Mouse (Mus musculus) spleen, adult 12 weeks (tissue): ENCODE results near the gene Gm20765.
"Not testable (repeated sequence)": the region's sequence is repeated elsewhere in the genome, so short reads cannot be mapped to it uniquely, and the experiment has no call there.

ENCODE experiments used
- DNase-seq: peaks from one replicate; pipeline ENCODE4 v3.0.0; 2022; ENCODE audit warnings: low spot score

Gene Gm20765

DNA sequence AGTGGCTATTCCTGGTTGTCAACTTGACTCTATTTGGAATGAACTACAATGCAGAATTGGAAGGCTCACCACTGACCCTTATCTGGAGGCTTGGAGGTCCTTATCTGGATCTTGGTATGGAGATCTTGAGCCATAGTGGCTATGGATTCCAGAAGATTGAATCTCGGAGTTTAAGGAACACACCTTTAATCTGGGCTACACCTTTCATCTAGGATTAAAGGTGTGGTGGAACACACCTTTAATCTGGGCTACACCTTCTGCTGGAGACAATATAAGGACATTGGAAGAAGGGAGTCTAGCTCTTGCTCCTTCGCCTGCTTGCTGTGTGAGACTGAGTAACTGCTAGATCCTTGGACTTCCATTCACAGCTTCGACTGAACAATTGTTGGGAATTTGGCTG, at the start of gene Gm20765:
Gm20765 (plus strand) TSS at position 301 of the 400 bp plus-strand sequence.
- DNase-seq = not testable (repeated sequence)

DNA sequence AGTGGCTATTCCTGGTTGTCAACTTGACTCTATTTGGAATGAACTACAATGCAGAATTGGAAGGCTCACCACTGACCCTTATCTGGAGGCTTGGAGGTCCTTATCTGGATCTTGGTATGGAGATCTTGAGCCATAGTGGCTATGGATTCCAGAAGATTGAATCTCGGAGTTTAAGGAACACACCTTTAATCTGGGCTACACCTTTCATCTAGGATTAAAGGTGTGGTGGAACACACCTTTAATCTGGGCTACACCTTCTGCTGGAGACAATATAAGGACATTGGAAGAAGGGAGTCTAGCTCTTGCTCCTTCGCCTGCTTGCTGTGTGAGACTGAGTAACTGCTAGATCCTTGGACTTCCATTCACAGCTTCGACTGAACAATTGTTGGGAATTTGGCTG, 42.6 kb upstream of the Gm20765 start, which contains the start of gene Gm21293:
Gm21293 (plus strand) TSS at position 301 of the 400 bp plus-strand sequence.
- DNase-seq = not testable (repeated sequence)

GRCm38 (mm10) chr10:104151197-104151596, 34.1 kb upstream of the Gm20765 start, which contains the start of gene Gm6763:
Gm6763 (plus strand) TSS chr10:104151497.
- not testable (repeated sequence) for DNase-seq

DNA sequence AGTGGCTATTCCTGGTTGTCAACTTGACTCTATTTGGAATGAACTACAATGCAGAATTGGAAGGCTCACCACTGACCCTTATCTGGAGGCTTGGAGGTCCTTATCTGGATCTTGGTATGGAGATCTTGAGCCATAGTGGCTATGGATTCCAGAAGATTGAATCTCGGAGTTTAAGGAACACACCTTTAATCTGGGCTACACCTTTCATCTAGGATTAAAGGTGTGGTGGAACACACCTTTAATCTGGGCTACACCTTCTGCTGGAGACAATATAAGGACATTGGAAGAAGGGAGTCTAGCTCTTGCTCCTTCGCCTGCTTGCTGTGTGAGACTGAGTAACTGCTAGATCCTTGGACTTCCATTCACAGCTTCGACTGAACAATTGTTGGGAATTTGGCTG, 25.6 kb upstream of the Gm20765 start, which contains the start of gene Gm8764:
Gm8764 (plus strand) TSS at position 301 of the 400 bp plus-strand sequence.
- not testable (repeated sequence) for DNase-seq

DNA sequence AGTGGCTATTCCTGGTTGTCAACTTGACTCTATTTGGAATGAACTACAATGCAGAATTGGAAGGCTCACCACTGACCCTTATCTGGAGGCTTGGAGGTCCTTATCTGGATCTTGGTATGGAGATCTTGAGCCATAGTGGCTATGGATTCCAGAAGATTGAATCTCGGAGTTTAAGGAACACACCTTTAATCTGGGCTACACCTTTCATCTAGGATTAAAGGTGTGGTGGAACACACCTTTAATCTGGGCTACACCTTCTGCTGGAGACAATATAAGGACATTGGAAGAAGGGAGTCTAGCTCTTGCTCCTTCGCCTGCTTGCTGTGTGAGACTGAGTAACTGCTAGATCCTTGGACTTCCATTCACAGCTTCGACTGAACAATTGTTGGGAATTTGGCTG, 17.1 kb upstream of the Gm20765 start, which contains the start of gene Gm21304:
Gm21304 (plus strand) TSS at position 301 of the 400 bp plus-strand sequence.
- DNase-seq = not testable (repeated sequence)

DNA sequence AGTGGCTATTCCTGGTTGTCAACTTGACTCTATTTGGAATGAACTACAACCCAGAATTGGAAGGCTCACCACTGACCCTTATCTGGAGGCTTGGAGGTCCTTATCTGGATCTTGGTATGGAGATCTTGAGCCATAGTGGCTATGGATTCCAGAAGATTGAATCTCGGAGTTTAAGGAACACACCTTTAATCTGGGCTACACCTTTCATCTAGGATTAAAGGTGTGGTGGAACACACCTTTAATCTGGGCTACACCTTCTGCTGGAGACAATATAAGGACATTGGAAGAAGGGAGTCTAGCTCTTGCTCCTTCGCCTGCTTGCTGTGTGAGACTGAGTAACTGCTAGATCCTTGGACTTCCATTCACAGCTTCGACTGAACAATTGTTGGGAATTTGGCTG, 8.6 kb upstream of the Gm20765 start, which contains the start of gene Gm21312:
Gm21312 (plus strand) TSS at position 301 of the 400 bp plus-strand sequence.
- not testable (repeated sequence) for DNase-seq

- not testable (repeated sequence) for DNase-seq
These were observed 8.4 kb downstream of the Gm20765 start, which contains the start of gene Gm4340 for GRCm38 (mm10) chr10:104193742-104194141. Gm4340 (plus strand) TSS chr10:104194042.

DNA sequence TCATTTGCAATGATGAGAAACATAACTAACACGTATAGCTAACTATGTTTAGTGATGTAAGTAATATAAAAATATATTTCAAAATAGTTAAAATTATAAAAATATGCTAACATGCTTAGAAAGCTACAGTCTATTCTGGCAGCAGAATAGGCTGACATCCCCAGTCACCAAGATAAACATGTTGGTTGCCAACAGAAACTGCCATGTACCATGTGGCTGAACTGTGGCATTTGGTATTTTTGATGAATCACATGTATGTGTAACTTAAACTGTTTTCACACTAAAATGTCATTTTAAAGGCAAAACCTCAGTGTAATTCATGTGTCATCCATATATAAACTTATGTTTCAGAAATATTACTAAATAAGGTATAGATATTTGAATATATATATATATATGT, 24.3 kb downstream of the Gm20765 start:
- DNase-seq = no peak

DNA sequence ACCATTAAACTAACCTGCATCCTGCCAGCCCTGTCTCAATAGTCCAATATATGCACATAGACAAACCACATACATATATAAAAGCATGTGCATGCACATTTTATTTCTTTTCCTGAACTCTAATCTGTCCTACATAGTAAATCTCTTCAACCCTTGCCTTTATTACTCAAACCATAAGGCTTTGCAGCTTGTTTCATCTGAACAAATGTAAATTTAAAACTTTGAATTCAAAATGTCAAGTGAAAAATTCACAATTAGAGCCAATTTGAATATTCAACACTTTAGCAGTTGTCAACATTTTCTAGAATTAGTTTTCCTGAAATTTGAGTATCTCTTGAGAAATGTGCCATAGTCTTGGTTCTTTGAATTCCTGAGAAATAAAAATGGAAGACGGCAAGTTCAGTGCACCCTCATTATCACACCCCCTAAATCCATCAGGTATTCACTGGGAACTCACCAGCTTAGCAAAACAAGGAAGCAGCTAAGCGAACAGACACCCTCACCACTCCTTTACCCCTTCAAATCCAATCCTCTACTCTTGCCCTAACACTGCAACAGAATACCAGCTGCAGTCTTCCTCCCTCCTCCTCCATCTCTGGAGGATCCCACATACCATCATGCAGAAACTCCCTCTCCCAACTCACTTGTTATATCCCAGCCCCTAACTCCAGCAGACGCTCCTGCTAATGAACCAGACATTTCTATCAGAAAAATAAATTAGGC, 25.1 kb downstream of the Gm20765 start:
- DNase-seq = no peak

DNA sequence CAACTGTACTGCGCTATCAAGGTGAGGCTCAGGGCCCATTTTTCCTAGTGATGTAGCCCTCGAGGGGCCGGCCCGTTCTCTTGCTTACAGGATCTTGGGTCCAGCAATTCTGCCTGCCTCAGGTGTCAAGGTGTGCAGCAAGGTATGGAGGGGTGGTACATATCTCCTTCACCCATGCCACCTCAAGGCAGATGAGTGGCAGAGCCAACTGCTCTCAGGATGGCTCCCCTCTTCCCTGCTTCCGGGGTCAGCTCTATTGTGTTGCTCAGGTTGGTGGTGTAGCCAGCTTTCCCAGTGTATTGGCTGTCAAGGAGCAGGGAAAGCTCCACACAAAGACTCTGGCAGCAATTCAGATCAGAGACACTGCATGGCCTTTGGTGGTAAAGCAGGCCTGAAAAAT, 29.2 kb downstream of the Gm20765 start:
- DNase-seq = no peak

GRCm38 (mm10) chr10:104220303-104221021, 35.1 kb downstream of the Gm20765 start:
- DNase-seq = no peak
